Mouse (Mus musculus) T-helper 2 cell (primary cell): ENCODE measurements around the gene Antxr2.

Experiments used
- in situ Hi-C: fragments of 300-600 bp; cut with MboI, MseI; formaldehyde crosslinking; loops from one replicate; pipeline ENCODE4 v1.15.1; 2025; ENCODE audit warnings: high pct_unique_total_duplicates

Antxr2 gene

DNA sequence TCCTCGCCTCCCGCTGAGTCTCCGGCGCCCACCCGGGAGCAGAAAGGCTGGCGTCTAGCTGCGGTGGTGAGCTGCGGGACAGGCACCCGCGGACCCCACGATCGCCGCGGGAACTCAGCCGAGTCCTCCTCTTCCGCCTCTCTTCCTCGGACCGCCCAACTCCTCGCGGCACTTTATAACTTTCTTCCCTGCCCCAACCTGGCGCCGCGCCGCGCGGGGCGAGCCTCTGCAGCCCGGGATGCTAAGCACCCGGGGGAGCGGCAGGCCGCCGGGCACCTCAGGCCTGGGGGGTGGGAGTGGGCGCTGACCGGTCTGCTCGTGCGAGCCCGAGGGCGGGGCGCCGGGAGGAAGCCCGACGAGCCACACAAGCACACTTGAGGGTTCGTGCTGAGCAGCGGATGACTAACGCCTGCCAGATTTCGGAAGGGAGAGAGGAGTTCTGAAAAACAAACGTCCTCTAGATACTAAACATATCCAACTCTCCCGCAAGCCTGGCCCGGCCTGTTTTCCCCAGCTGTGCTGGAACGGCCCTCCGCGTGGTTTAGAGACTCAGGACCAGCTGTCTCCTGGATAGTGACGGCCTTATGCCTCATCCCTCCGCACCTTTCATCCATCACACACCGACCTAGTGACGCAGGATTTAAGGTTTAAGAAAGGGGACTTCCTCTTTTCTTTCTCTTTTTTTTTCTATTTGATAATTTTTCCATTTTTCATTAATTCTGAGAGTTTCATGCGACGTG is at the start of gene Antxr2:
TSS of gene Antxr2 (minus strand) at position 142 of the 740 bp plus-strand sequence.
- in situ Hi-C loops = loop anchor here (5.0 to 25.0 kb wide), 2 partner anchors 51 to 1231 kb away; no protein-coding TSS in a partner anchor

GRCm38 (mm10) chr5:98076612-98077011 is 45.8 kb upstream of the Antxr2 start:
- in situ Hi-C loops = no loop called here

GRCm38 (mm10) chr5:98069191-98069590 is 38.3 kb upstream of the Antxr2 start:
- in situ Hi-C loops = no loop called here

DNA sequence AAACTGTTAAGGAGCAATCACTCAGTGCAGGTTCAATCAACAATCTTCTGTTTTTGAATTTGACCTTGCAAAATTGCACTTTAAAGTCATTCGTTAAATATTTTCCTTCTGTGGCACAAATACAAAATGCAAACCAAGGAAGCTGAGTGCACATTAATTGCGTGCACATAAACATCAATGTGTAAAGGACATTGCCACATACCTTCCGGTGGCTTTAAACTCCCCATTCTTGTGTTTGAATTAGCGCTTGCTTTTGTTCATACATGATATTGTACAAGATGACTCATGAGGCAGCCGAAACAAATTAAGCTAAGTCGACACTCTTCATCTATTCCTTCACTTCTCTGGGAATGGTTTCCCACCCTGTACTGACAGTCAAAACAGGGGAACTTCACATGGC is 24.4 kb upstream of the Antxr2 start:
- in situ Hi-C loops = no loop called here

DNA sequence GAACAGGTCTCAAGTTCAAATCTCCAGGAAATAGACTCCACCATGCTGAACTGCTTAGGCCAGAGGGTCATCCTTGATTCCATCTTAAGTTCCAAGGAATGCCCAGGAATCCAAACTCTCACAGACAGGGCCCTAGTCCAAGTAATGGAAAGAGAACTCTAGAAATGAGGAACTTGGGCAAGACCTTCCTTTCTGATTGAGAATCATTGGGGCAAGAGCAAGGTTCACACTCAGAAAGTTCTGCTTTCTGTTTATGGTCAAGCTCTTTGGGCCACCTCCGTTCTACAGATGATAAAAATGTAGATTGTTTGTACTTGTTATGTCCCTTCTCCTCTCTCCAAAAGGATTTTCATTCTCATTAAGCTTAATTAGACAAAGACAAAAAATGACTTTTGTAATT is 24.0 kb upstream of the Antxr2 start:
- in situ Hi-C loops = no loop called here

GRCm38 (mm10) chr5:98034928-98035327 is 4.1 kb upstream of the Antxr2 start:
- in situ Hi-C loops = loop anchor here (5.0 to 25.0 kb wide), 2 partner anchors 47 to 1227 kb away; no protein-coding TSS in a partner anchor

GRCm38 (mm10) chr5:98034207-98034606 is 3.4 kb upstream of the Antxr2 start:
- in situ Hi-C loops = loop anchor here (5.0 to 25.0 kb wide), 2 partner anchors 48 to 1228 kb away; no protein-coding TSS in a partner anchor

GRCm38 (mm10) chr5:98032803-98033420 is 2.1 kb upstream of the Antxr2 start:
- in situ Hi-C loops = loop anchor here (5.0 to 25.0 kb wide), 2 partner anchors 49 to 1229 kb away; no protein-coding TSS in a partner anchor

DNA sequence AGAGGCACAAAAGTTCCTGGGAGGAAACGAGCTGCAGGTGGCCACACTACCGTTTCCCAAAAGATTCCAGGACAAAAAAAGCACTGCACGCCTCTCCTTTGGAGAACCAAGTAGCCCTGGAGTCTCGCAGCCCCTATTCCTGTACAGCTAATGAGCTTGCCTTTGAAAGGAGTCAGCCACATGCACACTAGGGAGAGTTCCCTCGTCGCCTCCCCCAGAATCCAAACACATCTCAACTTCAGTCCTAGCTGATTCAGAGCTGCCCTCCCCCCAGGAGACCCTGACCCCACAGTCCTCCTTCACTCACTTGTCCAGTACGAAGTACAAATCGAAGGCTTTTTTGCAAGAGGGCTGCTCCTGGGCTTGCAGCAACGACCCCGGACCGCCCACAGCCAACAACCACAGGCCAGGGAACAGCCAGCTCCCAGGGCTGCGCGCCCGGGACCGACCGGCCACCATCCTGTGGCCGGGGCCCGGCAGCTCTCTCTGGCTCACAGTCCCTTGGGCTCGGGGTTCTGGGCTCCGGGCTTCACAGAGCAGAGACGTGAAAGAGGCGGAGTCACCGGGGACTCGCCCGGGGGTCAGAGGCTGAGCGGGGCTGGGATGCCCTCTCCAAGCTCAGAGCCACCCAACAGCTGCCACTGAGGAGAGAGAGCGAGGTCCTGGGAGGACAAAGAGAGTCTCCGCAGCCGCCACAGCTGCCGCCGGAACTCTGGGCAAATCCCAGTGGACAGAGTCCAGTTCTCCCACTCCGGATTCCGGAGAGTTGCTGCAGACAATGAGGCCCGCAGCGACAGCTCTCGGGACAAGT is 547 bp downstream of the Antxr2 start:
- in situ Hi-C loops = loop anchor here (5.0 to 25.0 kb wide), 2 partner anchors 52 to 1232 kb away; no protein-coding TSS in a partner anchor

GRCm38 (mm10) chr5:98027688-98028389 is 3.0 kb downstream of the Antxr2 start:
- in situ Hi-C loops = loop anchor here (25.0 kb wide), 1 partner anchor 1234 kb away; no protein-coding TSS in a partner anchor

DNA sequence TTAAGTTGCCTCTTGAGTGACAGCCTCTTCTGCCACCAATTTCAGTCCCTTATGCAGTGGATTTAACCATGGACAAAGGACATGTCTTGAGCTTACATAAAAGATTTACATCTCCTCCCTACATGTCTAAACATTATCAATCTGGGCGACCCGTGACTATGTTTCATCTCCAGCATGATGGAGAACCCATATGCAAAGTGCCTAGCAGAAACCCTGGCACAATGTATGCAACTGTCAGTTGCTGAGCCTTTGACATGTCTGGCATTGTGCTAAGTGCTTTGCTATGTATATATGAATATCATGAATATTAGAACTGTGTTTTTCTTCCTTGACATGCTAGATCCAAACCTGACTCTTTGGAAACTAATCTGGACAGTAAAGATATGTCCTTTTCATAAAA is 4.9 kb downstream of the Antxr2 start:
- in situ Hi-C loops = loop anchor here (25.0 kb wide), 1 partner anchor 1236 kb away; no protein-coding TSS in a partner anchor

GRCm38 (mm10) chr5:98024545-98024944 is 6.3 kb downstream of the Antxr2 start:
- in situ Hi-C loops = no loop called here

DNA sequence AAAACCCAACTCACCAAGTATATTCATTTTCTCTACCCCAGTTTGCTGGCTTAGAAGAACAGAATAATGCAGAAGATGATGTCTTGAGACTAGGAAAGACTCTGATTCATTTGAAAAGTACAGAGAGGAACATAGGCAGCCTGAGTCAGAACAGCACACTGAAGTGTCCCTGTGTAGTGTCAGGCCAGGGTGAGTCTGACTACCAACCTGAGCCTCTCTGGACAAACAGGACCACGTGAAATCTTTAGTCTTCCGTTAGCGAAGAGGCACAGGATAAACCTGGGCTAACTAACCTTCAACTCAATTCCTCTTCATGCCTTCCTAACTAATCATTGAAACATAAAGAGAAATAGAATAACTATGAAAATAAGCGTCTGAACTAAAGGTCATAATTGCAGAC is 9.3 kb downstream of the Antxr2 start:
- in situ Hi-C loops = no loop called here

- in situ Hi-C loops = no loop called here
Observed at GRCm38 (mm10) chr5:98020658-98021057, 10.2 kb downstream of the Antxr2 start.

DNA sequence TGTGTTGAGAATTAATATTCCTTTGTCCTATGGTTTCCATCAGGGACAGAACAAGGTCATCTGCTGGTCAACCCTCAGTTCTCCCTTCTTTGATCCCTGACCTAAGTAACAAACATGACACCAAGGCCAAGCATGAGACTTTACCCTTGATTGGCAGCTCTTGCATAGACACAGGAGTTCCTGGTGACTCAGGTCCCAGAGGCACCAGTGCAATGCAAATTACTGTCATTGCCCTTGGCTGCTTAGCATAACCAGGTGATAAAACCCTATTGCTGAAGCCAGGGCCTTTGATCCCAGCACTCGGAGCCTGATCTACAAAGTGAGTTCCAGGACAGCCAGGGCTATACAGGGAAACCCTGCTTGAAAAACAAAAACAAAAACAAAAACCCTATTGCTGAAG is 11.4 kb downstream of the Antxr2 start:
- in situ Hi-C loops = no loop called here

DNA sequence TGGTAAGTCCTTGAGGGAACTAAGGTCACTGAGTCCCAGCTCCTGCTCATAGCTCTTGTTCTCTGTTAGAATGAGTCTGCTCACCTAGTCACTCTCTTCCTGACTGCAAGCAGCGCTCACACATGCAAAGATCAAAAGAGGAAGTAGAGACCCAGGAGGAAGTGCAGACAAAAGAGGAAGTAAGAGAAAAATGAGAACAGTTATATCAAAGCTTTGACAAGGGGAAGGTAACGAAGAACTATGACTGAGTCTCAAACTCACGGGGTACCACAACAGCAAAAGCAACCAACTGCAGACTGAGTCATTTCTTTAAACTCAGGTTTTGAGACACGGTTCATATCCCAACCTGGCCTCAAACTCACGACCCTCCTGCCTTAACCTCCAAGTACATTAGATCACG is 12.7 kb downstream of the Antxr2 start:
- in situ Hi-C loops = no loop called here

DNA sequence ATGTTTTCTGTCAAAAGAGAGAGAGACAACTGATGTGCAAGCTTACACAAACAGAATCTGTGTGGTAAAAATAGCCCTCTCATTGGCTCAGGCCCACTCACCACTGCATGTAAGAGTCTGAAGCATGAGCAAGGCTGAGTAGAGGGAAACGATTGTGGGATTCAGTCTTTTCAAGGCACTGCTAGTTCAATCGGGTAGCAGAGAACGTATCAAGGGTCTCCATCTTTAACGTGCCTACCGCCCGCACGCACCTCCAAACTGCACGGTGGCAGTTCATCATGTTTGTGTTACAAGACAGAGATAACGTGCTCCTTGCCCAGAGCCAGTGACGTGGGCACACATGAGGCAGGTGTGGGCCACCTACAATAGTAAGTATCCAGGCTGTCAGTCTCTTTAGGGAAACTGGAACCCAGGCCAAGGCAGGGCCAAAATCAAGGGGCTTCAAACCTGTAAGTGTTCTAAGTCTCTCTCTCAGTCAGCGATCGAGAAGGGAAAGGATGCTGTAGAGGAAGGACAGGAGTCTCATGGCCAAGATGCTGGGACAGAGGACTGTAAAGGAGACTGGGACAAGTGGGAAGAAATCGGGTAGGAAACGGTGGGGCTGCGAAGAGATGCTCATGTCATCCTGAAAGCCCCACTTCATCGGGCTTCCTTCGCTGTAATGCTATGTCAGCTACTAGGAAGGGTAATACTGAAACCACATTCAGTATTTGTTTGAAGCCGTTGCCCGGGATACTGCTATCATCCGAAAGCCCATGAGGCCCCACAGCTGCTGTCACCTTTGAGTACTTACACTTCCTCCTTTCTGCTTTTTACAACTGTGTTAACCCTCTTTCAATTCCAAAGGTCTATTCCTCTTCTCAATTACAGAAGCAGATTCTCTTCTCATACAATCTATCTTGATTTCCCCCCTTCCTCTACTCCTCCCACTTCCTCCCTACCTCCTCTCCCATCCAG is 14.3 kb downstream of the Antxr2 start:
- in situ Hi-C loops = no loop called here

DNA sequence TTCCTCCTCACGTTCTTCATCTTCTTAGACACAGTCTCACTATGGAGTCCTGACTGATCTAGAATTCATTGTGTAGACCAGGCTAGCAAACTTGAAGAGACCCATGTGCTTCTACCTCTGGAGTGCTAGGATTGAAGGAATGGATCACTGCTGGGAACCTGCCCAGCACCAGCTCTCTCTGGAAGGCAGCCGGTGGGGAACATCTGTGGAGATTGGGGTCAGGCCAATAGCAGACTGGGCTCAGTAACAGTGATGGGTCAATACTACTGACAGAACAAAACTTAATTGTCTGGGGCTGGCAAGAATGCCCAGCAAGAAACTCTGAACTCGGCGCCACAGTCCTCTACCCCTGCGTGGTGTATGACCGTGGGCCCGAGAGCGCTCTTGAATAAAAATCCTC is 25.1 kb downstream of the Antxr2 start:
- in situ Hi-C loops = no loop called here

- in situ Hi-C loops = loop anchor here (5.0 kb wide), 1 partner anchor 62 kb away; no protein-coding TSS in a partner anchor
Observed at GRCm38 (mm10) chr5:97999261-97999824, 31.5 kb downstream of the Antxr2 start.
